Mouse (Mus musculus) embryonic facial prominence, embryonic 15.5 days (tissue): Measurements from ENCODE around the gene Hpd. TPM values are rescaled to one million over a fixed set of nuclear protein-coding genes. Genes with fewer than 3 reads are reported as not detected.
A peak's percentile ranks its signal among the peaks of the same experiment; 100 is the strongest.

Experiments
- ATAC-seq: fragments of 200-750 bp; cut with Nextera tagmentation; 2 replicates; pipeline ENCODE4 v1.8.0; 2017; ENCODE audit warnings: low read depth, moderate TSS enrichment; ENCODE audit not compliant: insufficient number of reproducible peaks, low FRiP score, low TSS enrichment
- H3K27ac ChIP-seq: fragments of 300-500 bp; sonication (generic); replicated peaks from 2 replicates; pipeline ENCODE4 v1.5.1; 2015; ENCODE audit warnings: mild to moderate bottlenecking, inconsistent platforms
- H3K27me3 ChIP-seq: fragments of 300-500 bp; sonication (generic); 2 replicates; pipeline ENCODE4 v1.6.1; 2015; ENCODE audit warnings: inconsistent platforms
- H3K36me3 ChIP-seq: fragments of 300-500 bp; sonication (generic); 2 replicates; pipeline ENCODE4 v1.6.1; 2015; ENCODE audit warnings: mild to moderate bottlenecking, inconsistent platforms
- H3K4me1 ChIP-seq: fragments of 300-500 bp; sonication (generic); 2 replicates; pipeline ENCODE4 v1.6.1; 2015; ENCODE audit warnings: inconsistent platforms
- H3K4me2 ChIP-seq: fragments of 300-500 bp; sonication (generic); replicated peaks from 2 replicates; pipeline ENCODE4 v1.6.1; 2015; ENCODE audit warnings: mild to moderate bottlenecking, inconsistent platforms
- H3K4me3 ChIP-seq: fragments of 300-500 bp; sonication (generic); replicated peaks from 2 replicates; pipeline ENCODE4 v1.5.1; 2015; ENCODE audit warnings: mild to moderate bottlenecking, inconsistent platforms
- H3K9ac ChIP-seq: fragments of 300-500 bp; sonication (generic); 2 replicates; pipeline ENCODE4 v1.6.1; 2015; ENCODE audit warnings: inconsistent platforms
- H3K9me3 ChIP-seq: fragments of 300-500 bp; sonication (generic); replicated peaks from 2 replicates; pipeline ENCODE4 v1.6.1; 2016; ENCODE audit warnings: inconsistent platforms
- WGBS: fragments of 180-500 bp; shearing (Covaris S2); methylation state at CpG from one replicate; pipeline ENCODE4 v1.1.7; 2015; 5-methylcytosine and 5-hydroxymethylcytosine counted together
- polyA plus RNA-seq: library from polyadenylated mRNA; unstranded; fragments of >200 nt; fragmentation: Nextera tagmentation; extraction: Ambion mirVana; gene quantifications from 2 replicates; pipeline ENCODE4 v1.2.1, GENCODE M21; 2015

Hpd gene
- polyA plus RNA-seq, 1 experiment from 2014 or later = not detected

GRCm38 (mm10) chr5:123146357-123146756 is 36.2 kb downstream of the Hpd start:
- ATAC-seq = no peak
- H3K36me3 ChIP-seq = peaks cover 36% of the 10 kb centered on the region
- peaks cover 61% of the 10 kb centered on the region for H3K4me1 ChIP-seq
- H3K9me3 ChIP-seq = no peaks in the 10 kb centered on the region
- no peak overlapping the region for H3K4me2 ChIP-seq
- no peaks in the 10 kb centered on the region for H3K27me3 ChIP-seq
- no peak overlapping the region for H3K9ac ChIP-seq
- H3K4me3 ChIP-seq = no peak overlapping the region
- H3K27ac ChIP-seq = no peak overlapping the region
- WGBS = 84% methylated on average over 11 of the region's 11 CpGs

DNA sequence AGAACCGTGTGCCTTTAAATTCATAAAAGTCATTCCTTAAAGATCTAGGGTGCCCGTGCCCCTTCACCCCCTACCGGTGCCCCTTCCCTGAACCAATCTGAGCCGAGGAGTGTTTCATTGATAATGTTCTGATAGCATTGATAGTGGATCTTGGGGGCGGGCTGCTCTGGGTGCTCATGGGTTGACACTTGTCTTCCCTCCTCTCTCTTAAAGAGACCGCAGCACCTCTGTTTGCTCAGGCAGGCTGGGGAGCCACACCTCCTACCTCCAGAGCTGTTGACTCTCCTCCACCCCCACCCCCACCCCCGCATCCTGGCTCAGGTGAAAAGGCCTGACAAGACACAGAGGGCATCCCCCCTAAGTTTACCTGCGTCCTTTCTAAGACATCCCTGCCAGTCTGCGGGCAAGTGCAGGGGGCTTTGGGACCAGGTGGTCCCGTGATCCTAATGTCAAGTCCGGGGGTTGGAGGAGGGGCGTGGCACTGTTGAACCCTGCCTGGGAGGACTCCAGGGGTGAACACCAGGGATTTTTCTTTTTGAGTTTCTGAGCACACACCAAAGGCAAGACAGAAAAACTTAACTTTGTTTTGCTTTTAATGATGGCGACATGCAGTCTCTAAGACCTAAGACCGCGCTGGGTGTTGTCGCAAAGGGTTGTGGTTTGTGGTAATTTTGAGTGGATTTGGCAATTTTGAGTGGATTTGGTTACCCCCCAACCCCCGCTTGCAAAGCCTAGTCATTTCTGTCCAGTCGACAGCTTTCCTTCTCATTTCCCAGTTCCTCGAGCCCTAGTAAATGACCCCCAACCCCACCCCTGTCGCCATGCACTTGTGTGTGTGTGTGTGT is 37.6 kb downstream of the Hpd start:
- no peak for ATAC-seq
- H3K9me3 ChIP-seq = no peaks in the 10 kb centered on the region
- peak overlapping the region; percentile 85 for H3K4me3 ChIP-seq
- H3K4me2 ChIP-seq = peak overlapping the region; percentile 97
- H3K4me1 ChIP-seq = peaks cover 47% of the 10 kb centered on the region
- H3K27ac ChIP-seq = no peak overlapping the region
- peaks cover 30% of the 10 kb centered on the region for H3K36me3 ChIP-seq
- peak overlapping the region; percentile 39; the same call in 1 of the 2 replicates for H3K9ac ChIP-seq
- H3K27me3 ChIP-seq = no peaks in the 10 kb centered on the region
- WGBS = 29% methylated on average over 20 of the region's 20 CpGs

DNA sequence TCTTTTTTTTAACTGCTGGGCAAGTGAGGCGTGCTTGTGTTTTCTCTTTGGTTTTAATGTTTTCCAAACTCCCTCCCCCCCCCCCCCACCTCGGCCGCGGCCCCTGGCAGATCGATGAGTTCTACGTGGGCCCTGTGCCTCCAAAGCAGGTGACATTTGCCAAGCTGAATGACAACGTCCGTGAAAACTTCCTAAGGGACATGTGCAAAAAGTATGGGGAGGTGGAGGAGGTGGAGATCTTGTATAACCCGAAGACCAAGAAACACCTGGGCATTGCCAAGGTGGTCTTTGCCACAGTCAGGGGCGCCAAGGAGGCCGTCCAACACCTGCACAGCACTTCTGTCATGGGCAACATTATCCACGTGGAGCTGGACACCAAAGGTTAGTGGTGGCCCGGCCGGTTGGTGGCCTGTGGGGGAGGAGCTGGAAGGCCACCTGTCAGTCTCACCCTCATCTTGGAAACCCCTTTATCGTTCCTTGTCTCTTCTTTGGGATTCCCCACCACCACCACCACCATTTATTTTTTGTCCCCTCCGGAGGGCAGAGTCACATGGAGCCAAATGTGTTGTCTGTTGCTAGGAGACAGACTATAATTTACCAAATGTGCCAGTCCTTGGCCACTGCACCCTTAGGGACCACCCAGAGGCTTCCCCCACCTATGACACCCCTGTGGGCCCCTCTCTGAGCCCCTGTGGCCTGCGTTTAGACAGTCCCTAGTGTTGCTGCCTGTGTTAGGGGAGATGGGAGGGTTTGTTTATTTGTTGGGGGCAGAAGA is 38.4 kb downstream of the Hpd start:
- Histone ChIP-seq H3K27ac (peak overlapping the region; percentile 100), H3K27me3 (no peaks in the 10 kb centered on the region), H3K36me3 (peaks cover 30% of the 10 kb centered on the region), H3K4me1 (peaks cover 40% of the 10 kb centered on the region), H3K4me3 (peak overlapping the region; percentile 85), H3K4me2 (peak overlapping the region; percentile 97), H3K9ac (peak overlapping the region; percentile 39), H3K9me3 (no peaks in the 10 kb centered on the region)
- WGBS = 3% methylated on average over 17 of the region's 17 CpGs
- ATAC-seq = no peak

DNA sequence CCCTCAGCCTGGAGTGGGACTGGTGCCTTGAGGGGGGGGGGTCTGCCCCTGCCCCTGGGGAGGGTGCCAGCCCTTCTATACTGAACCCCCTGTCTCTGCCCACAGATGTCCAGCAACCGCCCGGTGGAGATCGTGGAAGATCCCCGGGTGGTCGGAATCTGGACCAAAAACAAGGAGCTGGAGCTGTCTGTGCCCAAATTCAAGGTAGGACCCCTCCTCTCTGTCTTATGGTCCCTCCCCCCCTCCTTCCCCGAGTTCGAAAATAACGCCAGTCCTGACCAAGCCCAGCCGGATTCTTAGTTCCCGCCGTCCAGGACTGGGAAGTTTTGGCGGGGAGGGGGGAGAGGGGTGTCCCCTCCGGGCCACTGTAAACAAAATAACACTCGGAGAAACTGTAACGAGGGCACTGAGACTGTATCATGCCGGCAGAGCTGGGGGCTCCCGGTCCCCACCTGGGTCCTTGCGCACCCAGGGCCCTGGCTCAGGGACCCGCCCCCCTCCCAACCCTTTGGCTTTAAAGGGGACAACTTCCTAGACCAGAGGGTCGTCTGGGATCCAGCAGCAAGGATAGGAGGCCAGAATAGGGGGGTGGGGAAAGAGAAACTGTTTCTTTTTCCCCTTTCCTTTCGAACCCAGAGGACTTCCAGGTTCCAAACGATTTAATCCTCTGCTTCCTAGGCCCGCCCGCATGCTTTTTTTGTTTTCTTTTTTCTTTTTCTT is 39.1 kb downstream of the Hpd start:
- Histone ChIP-seq H3K36me3 (peaks cover 22% of the 10 kb centered on the region), H3K27ac (peak overlapping the region; percentile 100), H3K27me3 (no peaks in the 10 kb centered on the region), H3K4me2 (peak overlapping the region; percentile 97), H3K9ac (peak overlapping the region; percentile 99), H3K4me3 (peak overlapping the region; percentile 85), H3K4me1 (peaks cover 35% of the 10 kb centered on the region), H3K9me3 (no peaks in the 10 kb centered on the region)
- ATAC-seq = no peak
- WGBS = under 1% methylated on average over 23 of the region's 24 CpGs

DNA sequence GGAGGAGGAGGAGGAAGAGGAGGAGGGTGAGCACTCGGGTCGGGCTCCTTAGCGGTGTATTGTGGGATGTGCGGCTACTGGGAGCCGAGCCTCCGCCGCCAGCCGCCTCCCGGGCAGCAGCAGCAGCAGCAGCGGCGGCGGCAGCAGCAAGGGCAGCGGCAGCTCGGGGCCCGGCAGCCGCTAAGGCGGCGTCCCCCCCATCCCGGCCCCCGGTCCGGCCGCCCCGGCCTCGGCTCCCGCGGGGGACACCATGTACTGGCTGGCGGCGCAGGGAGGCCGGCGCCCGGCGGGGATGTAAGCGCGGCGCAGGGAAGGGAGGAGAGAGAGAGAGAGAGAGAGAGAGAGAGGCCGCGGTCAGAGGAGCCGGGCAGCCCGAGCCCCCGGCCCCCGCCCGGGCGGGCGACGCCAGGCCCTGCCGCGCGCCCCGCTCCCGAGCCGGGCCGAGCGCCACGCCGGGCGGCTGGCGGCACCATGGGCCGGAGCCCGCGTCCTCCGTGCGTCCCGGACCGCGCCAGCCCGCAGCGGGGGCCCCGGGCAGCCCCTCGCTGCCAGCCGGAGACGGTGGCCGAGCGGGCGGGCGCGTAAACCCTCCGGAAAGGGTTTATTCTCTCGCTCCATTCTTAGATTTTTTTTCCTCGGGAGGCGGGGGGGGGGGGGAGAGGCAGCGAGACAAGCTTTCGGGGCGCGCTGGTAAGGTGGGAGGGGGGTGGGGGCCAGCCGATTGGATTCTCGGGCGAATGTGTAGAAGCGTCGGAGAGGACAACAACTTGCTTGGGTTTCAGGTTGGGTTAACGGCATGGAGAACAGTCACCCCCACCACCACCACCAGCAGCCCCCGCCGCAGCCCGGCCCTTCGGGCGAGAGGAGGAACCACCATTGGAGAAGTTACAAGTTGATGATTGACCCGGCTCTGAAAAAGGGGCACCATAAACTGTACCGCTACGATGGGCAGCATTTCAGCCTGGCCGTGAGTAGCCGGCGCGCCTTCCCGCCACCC is 40.1 kb downstream of the Hpd start, which contains the start of gene Setd1b:
TSS of gene Setd1b (plus strand) at position 33 of the 997 bp plus-strand sequence.
- Histone ChIP-seq H3K9ac (peak within 1 kb of the TSS; percentile 99), H3K27me3 (no peaks in the 10 kb centered on the region), H3K4me1 (peaks cover 37% of the 10 kb centered on the region), H3K36me3 (peaks cover 13% of the 10 kb centered on the region), H3K4me3 (peak within 1 kb of the TSS; percentile 85), H3K4me2 (peak within 1 kb of the TSS; percentile 97), H3K27ac (peak within 1 kb of the TSS; percentile 100), H3K9me3 (no peaks in the 10 kb centered on the region)
- no peak for ATAC-seq
- under 1% methylated on average over 81 of the region's 103 CpGs for WGBS

DNA sequence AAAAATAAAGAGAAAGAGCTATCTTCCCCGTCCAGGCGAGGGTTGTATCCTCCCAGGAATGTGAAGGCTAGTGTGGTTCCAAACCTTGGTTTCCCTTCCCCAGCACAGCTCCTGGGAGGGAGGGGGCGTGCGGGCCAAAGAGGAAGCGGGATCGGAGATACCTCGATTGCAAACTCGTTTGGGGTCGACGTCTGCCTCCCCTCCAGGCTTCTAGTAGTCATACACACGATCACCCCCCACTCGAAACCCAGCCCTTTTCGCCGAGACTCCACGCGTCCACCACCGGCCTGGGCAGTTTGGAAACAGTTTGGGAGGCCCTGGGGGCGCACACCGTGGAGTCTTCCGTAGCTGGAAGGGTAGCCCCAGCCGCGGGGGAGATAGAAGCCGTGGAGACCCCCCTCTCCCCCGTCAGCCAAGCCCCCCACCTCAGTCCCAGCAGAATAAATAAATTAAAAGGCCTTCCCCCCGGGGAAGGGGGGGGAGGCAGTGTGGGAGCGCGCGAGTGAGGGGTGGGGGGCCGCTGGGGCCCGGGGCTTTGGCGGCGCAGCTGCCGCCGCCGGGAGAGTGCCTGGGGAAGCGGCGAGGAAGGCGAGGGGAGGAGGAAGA is 40.9 kb downstream of the Hpd start:
- ATAC-seq = no peak
- WGBS = under 1% methylated on average over 37 of the region's 38 CpGs
- H3K9me3 ChIP-seq = no peaks in the 10 kb centered on the region

DNA sequence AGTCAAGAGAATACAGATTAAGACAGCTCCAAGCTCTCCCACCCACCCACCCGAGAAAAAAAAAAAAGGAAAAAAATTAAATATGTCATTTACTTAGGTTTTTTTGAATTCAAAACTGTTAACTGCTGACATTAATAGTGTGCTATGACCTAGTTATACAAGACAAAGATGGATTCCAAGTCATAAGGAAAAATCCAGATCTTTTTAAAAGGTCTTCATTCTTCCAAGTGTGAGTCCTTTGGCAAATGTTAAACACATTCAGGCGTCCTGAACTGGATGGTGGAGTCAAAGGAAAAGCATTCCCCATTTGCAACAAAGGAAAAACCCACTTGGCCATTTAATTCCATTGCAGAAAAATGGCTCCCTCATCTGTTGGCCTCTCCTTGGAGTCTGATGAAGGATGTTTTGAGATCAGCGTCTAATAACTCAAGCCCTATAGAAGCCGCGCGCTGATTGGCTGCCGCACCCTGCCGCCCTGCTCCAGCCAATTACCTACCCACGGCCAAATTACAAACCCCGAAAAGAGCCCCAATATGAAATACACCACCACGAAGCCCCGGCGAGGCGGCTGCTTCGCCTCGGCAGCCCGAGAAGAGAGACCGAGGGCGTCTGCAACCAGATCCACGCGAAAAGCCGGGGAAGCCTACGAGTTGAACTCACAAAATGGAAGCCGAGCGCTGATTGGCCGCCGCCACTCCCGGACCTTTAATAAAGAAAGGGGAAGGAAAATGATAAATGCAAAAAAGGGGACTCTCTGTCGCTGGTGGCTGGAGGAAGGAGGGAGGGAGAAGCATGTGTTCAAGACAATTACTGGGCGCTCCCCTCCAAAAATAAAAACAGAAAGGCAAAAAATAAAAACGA is 41.6 kb downstream of the Hpd start:
- under 1% methylated on average over 31 of the region's 31 CpGs for WGBS
- H3K4me2 ChIP-seq = peak overlapping the region; percentile 97
- peaks cover 48% of the 10 kb centered on the region for H3K4me1 ChIP-seq
- peak overlapping the region; percentile 99 for H3K9ac ChIP-seq
- 0 out of 2 replicates have a peak, but pooled peaks cover 4% of the 10 kb centered on the region for H3K36me3 ChIP-seq
- peak overlapping the region; percentile 100 for H3K27ac ChIP-seq
- peak; percentile 73 for ATAC-seq
- H3K9me3 ChIP-seq = no peaks in the 10 kb centered on the region
- no peaks in the 10 kb centered on the region for H3K27me3 ChIP-seq
- H3K4me3 ChIP-seq = peak overlapping the region; percentile 85

More for the DNA sequence above, 40.9 kb downstream of the Hpd start:
- Histone ChIP-seq H3K27ac (peak overlapping the region; percentile 100), H3K27me3 (no peaks in the 10 kb centered on the region), H3K4me2 (peak overlapping the region; percentile 97), H3K36me3 (peaks cover 9% of the 10 kb centered on the region), H3K4me1 (peaks cover 45% of the 10 kb centered on the region), H3K9ac (peak overlapping the region; percentile 99), H3K4me3 (peak overlapping the region; percentile 85)

GRCm38 (mm10) chr5:123139722-123140627 is 42.6 kb downstream of the Hpd start:
- Histone ChIP-seq H3K9ac (peak overlapping the region; percentile 92), H3K9me3 (no peaks in the 10 kb centered on the region), H3K4me1 (peaks cover 48% of the 10 kb centered on the region), H3K4me2 (peak overlapping the region; percentile 97), H3K27ac (peak overlapping the region; percentile 100), H3K36me3 (0 out of 2 replicates have a peak, but pooled peaks cover 4% of the 10 kb centered on the region), H3K27me3 (no peaks in the 10 kb centered on the region), H3K4me3 (peak overlapping the region; percentile 85)
- ATAC-seq = no peak
- under 1% methylated on average over 28 of the region's 28 CpGs for WGBS
